ENCODE assay signal across 28 mouse cellular contexts in genomic region chr19:58086734-58087133, GRCm38 (mm10).
DNase-seq lines count a peak whose midpoint lies in the region; ATAC-seq lines count a peak whose summit lies in the region.
"Had no signal": no experiment of that assay in that cellular context is flagged by ENCODE, and none has a peak within 500 bp of the region (broad histone marks: within the 10 kb centered on the region; RNA-seq: fewer than 3 reads in every experiment).

No protein-coding gene starts in this region.

- no peak overlapping the region for H3K4me2 ChIP-seq in midbrain, embryonic 11.5 days
- H3K4me2 ChIP-seq in midbrain, embryonic 15.5 days = no peak overlapping the region
- H3K4me2 ChIP-seq: embryonic facial prominence, embryonic 13.5 days; forebrain, embryonic 13.5 days; heart, embryonic 13.5 days; hindbrain, embryonic 12.5 days; hindbrain, embryonic 15.5 days had no signal

- no peak overlapping the region for H3K9ac ChIP-seq in midbrain, embryonic 11.5 days (ENCODE audit: low read length)
- no peak overlapping the region for H3K9ac ChIP-seq in midbrain, embryonic 15.5 days
- H3K9ac ChIP-seq: embryonic facial prominence, embryonic 13.5 days; forebrain, embryonic 13.5 days; heart, embryonic 13.5 days; hindbrain, embryonic 12.5 days; hindbrain, embryonic 15.5 days had no signal

- WGBS in midbrain, embryonic 11.5 days = 94% methylated on average over 8 of the region's 8 CpGs
- 90% methylated on average over 8 of the region's 8 CpGs for WGBS in midbrain, embryonic 15.5 days

- H3K4me3 ChIP-seq in midbrain, embryonic 11.5 days (ENCODE audit: low read depth, low read length) = no peak overlapping the region
- no peak overlapping the region for H3K4me3 ChIP-seq in midbrain, embryonic 15.5 days
- H3K4me3 ChIP-seq: embryonic facial prominence, embryonic 10.5 days; embryonic facial prominence, embryonic 13.5 days; erythroblast, embryonic 14.5 days; forebrain, embryonic 13.5 days; heart, embryonic 13.5 days; hindbrain, embryonic 12.5 days; hindbrain, embryonic 15.5 days had no signal

- H3K36me3 ChIP-seq in midbrain, embryonic 11.5 days (ENCODE audit: control insufficient read depth, insufficient read depth, low read length) = no peaks in the 10 kb centered on the region
- no peaks in the 10 kb centered on the region for H3K36me3 ChIP-seq in midbrain, embryonic 15.5 days (replicated peaks)
- H3K36me3 ChIP-seq: embryonic facial prominence, embryonic 10.5 days; embryonic facial prominence, embryonic 13.5 days; heart, embryonic 13.5 days; hindbrain, embryonic 12.5 days; hindbrain, embryonic 15.5 days had no signal

- DNase-seq in midbrain, embryonic 11.5 days (ENCODE audit: low spot score, missing footprints) = peak; percentile 66
- DNase-seq in retina, embryonic 14.5 days (ENCODE audit: low spot score) = no peak
- DNase-seq in ovary, postnatal 14 days (ENCODE audit: low spot score) = no peak
- DNase-seq: adrenal gland, adult 8-10 months; adrenal gland, postnatal 25 days; cerebellum, adult 11-12 months; cerebellum, adult 8-10 months; cerebellum, postnatal 10 days; cerebellum, postnatal 36 days; embryo, embryonic 11 days; gastrocnemius, postnatal 10 days; gastrocnemius, postnatal 36 days; heart, adult 18-20 months; heart, postnatal 14 days; heart, postnatal 4 days had no signal

- no peaks in the 10 kb centered on the region for H3K27me3 ChIP-seq in midbrain, embryonic 11.5 days (ENCODE audit: control insufficient read depth, insufficient read depth, low read length)
- no peaks in the 10 kb centered on the region for H3K27me3 ChIP-seq in midbrain, embryonic 15.5 days (replicated peaks)
- H3K27me3 ChIP-seq: embryonic facial prominence, embryonic 13.5 days; heart, embryonic 13.5 days; hindbrain, embryonic 12.5 days; hindbrain, embryonic 15.5 days had no signal

- no peak for ATAC-seq in midbrain, embryonic 11.5 days (ENCODE audit: low FRiP score)
- no peak for ATAC-seq in midbrain, embryonic 15.5 days (replicated peaks)
- peak; percentile 40; the same call in 1 of the 2 replicates for ATAC-seq in granulocyte monocyte progenitor cell, adult 5-6 weeks (replicated peaks; ENCODE audit: poor library complexity, severe bottlenecking)
- ATAC-seq in monocyte, adult 5-6 weeks (replicated peaks; ENCODE audit: insufficient number of reproducible peaks, low FRiP score, low TSS enrichment, poor library complexity, severe bottlenecking) = peak; percentile 86
- ATAC-seq: activated CD4-positive, CD25-positive, alpha-beta regulatory T cell, adult 4 months; CD4-positive, CD25-positive, alpha-beta regulatory T cell, adult 4 months; forebrain, embryonic 13.5 days; forebrain, embryonic 16.5 days had no signal

- H3K9me3 ChIP-seq in midbrain, embryonic 11.5 days (ENCODE audit: control insufficient read depth, low read length) = no peaks in the 10 kb centered on the region
- no peaks in the 10 kb centered on the region for H3K9me3 ChIP-seq in midbrain, embryonic 15.5 days
- H3K9me3 ChIP-seq: embryonic facial prominence, embryonic 10.5 days; embryonic facial prominence, embryonic 13.5 days; forebrain, embryonic 13.5 days; heart, embryonic 13.5 days; hindbrain, embryonic 12.5 days; hindbrain, embryonic 15.5 days had no signal

- H3K4me1 ChIP-seq in midbrain, embryonic 11.5 days (ENCODE audit: control insufficient read depth, insufficient read depth, low read length) = no peaks in the 10 kb centered on the region
- no peaks in the 10 kb centered on the region for H3K4me1 ChIP-seq in midbrain, embryonic 15.5 days
- H3K4me1 ChIP-seq: hindbrain, embryonic 12.5 days had no signal

- no peak overlapping the region for H3K27ac ChIP-seq in midbrain, embryonic 11.5 days (ENCODE audit: low read depth, low read length)
- no peak overlapping the region for H3K27ac ChIP-seq in midbrain, embryonic 15.5 days
- H3K27ac ChIP-seq: embryonic facial prominence, embryonic 10.5 days; embryonic facial prominence, embryonic 13.5 days; forebrain, embryonic 13.5 days; heart, embryonic 13.5 days; hindbrain, embryonic 12.5 days; hindbrain, embryonic 15.5 days had no signal

Comparison
In these comparisons a context has a peak if more than half of its experiments do, and no peak if none do; other contexts are left out.
1. ATAC-seq: peak in granulocyte monocyte progenitor cell, adult 5-6 weeks (single experiment) and monocyte, adult 5-6 weeks (single experiment); none in midbrain, embryonic 11.5 days (single experiment) and midbrain, embryonic 15.5 days (single experiment).